Comparison of ENCODE assay signal across 8 mouse cellular contexts in genomic region chr2:102130198-102130845, GRCm38 (mm10). TPM values are rescaled to one million over a fixed set of nuclear protein-coding genes. Genes with fewer than 3 reads are reported as not detected.
DNase-seq lines count a peak whose midpoint lies in the region; TF ChIP-seq lines count a peak whose summit lies in the region.

No protein-coding gene starts in this region.

- H3K27ac ChIP-seq in left cerebral cortex, adult 2 months: peak overlapping the region; percentile 53; the same call in 1 of the 2 replicates

- no peak overlapping the region for H3K4me3 ChIP-seq in left cerebral cortex, adult 2 months

- DNase-seq in heart, postnatal 25 days (ENCODE audit: low spot score): peak; percentile 21
- DNase-seq in heart, postnatal 4 days: no peak
- peak; percentile 67 for DNase-seq in R1 (ENCODE audit: low read depth, low spot score)
- peak; percentile 59 to 63 for DNase-seq in cerebellum, postnatal 36 days
- DNase-seq in left cerebral cortex, adult 2 months (ENCODE audit: extremely low spot score in 1 of 2, low spot score in 2 of 2): peak in 1 of 2 experiments; percentile 59
- DNase-seq in urinary bladder, postnatal 36 days (ENCODE audit: low spot score in 2 of 2): no peak
- no peak for DNase-seq in retina, postnatal 1 day
- DNase-seq in spleen, postnatal 36 days (ENCODE audit: low spot score in 2 of 2): no peak

- intact Hi-C loops in heart, postnatal 25 days (cut with DNase I): no loop called here
- intact Hi-C loops in left cerebral cortex, adult 2 months (cut with DNase I): loop anchor here (5.0 kb wide), 1 partner anchor 57 kb away; the partner anchor contains the start of gene Ldlrad3

- no peak for TF ChIP-seq CTCF in left cerebral cortex, adult 2 months (IDR thresholded peaks at IDR 0.05)

RNA-seq across cellular contexts. Expression of gene Ldlrad3, which starts 55.9 kb away (rescaled TPM):
- 1 to 10 TPM; 3.8 to 4.5 TPM for total RNA-seq in heart, postnatal 25 days (2021)
- total RNA-seq in heart, postnatal 4 days (2021): 1 to 10 TPM; 9.8 to 9.9 TPM
- 10 to 100 TPM in 1 of 2 experiments, 1 to 10 TPM in 1; 9.1 to 10.3 TPM for total RNA-seq in left cerebral cortex, adult 2 months (2021)

Comparison
In these comparisons a context has a peak if more than half of its experiments do, and no peak if none do; other contexts are left out.
1. DNase-seq: peak in heart, postnatal 25 days (single experiment), R1 (single experiment) and cerebellum, postnatal 36 days (2 of 2); none in heart, postnatal 4 days (single experiment), urinary bladder, postnatal 36 days (0 of 2), retina, postnatal 1 day (single experiment) and spleen, postnatal 36 days (0 of 2).